8 mouse cellular contexts compared by ENCODE assay signal in genomic region chr4:62470598-62471051, GRCm38 (mm10). TPM values are rescaled to one million over a fixed set of nuclear protein-coding genes. Genes with fewer than 3 reads are reported as not detected.
DNase-seq lines count a peak whose midpoint lies in the region; ATAC-seq and TF ChIP-seq lines count a peak whose summit lies in the region.

Gene Wdr31 (minus strand): TSS chr4:62470896.

- DNase-seq in adipocyte (ENCODE audit: low spot score): peak; percentile 60
- peak; percentile 81 for DNase-seq in gastrocnemius, adult 2 months
- peak; percentile 89 for DNase-seq in hindbrain, postnatal 0 days (ENCODE audit: low spot score)
- peak; percentile 86 to 88 for DNase-seq in left cerebral cortex, adult 2 months (ENCODE audit: extremely low spot score in 1 of 2, low spot score in 2 of 2)
- peak; percentile 85 for DNase-seq in right cerebral cortex, adult 18-20 months
- peak; percentile 76 for DNase-seq in urinary bladder, postnatal 14 days (ENCODE audit: low spot score)

- H3K79me2 ChIP-seq in macrophage (ENCODE audit: inconsistent target): no peaks in the 10 kb centered on the region

- under 1% methylated on average over 30 of the region's 30 CpGs for WGBS in hindbrain, postnatal 0 days
- 2% methylated on average over 29 of the region's 30 CpGs for WGBS in macrophage (ENCODE audit: missing documents)

- intact Hi-C loops in gastrocnemius, adult 2 months (cut with DNase I): no loop called here
- intact Hi-C loops in left cerebral cortex, adult 2 months (cut with DNase I): no loop called here

- H3K36me3 ChIP-seq in hindbrain, postnatal 0 days (ENCODE audit: insufficient read depth, low read length): no peaks in the 10 kb centered on the region
- H3K36me3 ChIP-seq in macrophage (ENCODE audit: inconsistent target): no peaks in the 10 kb centered on the region

- H3K9ac ChIP-seq in hindbrain, postnatal 0 days (replicated peaks; ENCODE audit: low read length): peak within 1 kb of the TSS; percentile 49

- no peaks in the 10 kb centered on the region for H3K9me3 ChIP-seq in hindbrain, postnatal 0 days (ENCODE audit: low read length)

- no peaks in the 10 kb centered on the region for H3K27me3 ChIP-seq in hindbrain, postnatal 0 days (ENCODE audit: insufficient read depth, low read length)

- TF ChIP-seq CTCF in gastrocnemius, adult 2 months (IDR thresholded peaks at IDR 0.05): no peak
- no peak for TF ChIP-seq CTCF in hindbrain, postnatal 0 days (IDR thresholded peaks at IDR 0.05; ENCODE audit: low read depth)
- no peak for TF ChIP-seq CTCF in left cerebral cortex, adult 2 months (IDR thresholded peaks at IDR 0.05)

- H3K27ac ChIP-seq in gastrocnemius, adult 2 months: peak within 1 kb of the TSS; percentile 68
- H3K27ac ChIP-seq in hindbrain, postnatal 0 days: peak within 1 kb of the TSS; percentile 59
- H3K27ac ChIP-seq in left cerebral cortex, adult 2 months: peak within 1 kb of the TSS; percentile 69
- H3K27ac ChIP-seq in macrophage: no peak within 1 kb of the TSS

- peak; percentile 99 for ATAC-seq in common myeloid progenitor, adult 5-6 weeks (replicated peaks; ENCODE audit: low read depth, poor library complexity, severe bottlenecking)
- ATAC-seq in hindbrain, postnatal 0 days: peak; percentile 97

- peak within 1 kb of the TSS; percentile 85 for H3K4me3 ChIP-seq in gastrocnemius, adult 2 months
- H3K4me3 ChIP-seq in hindbrain, postnatal 0 days (ENCODE audit: low read length): peak within 1 kb of the TSS; percentile 55
- peak within 1 kb of the TSS; percentile 77 for H3K4me3 ChIP-seq in left cerebral cortex, adult 2 months
- H3K4me3 ChIP-seq in macrophage (ENCODE audit: inconsistent target): peak within 1 kb of the TSS; percentile 22

- H3K4me2 ChIP-seq in hindbrain, postnatal 0 days (ENCODE audit: low read depth, low read length): peak within 1 kb of the TSS; percentile 71

- no peaks in the 10 kb centered on the region for H3K4me1 ChIP-seq in hindbrain, postnatal 0 days (ENCODE audit: insufficient read depth, low read length)

RNA-seq across cellular contexts. Expression of gene Wdr31, which starts in this region (rescaled TPM):
- 0.39 and 0.82 TPM in 2 replicates for total RNA-seq in common myeloid progenitor, adult 5-6 weeks (2017)
- total RNA-seq in gastrocnemius, adult 2 months (2021): under 1 TPM; 0.26 to 0.28 TPM
- total RNA-seq in hindbrain, postnatal 0 days (2014; rRNA removed): 3.5 and 4.3 TPM in 2 replicates
- 16.4 and 17.6 TPM in 2 replicates for polyA plus RNA-seq in hindbrain, postnatal 0 days (2015; fragmentation: Nextera tagmentation; extraction: Ambion mirVana)
- total RNA-seq in left cerebral cortex, adult 2 months (2021): 1 to 10 TPM; 6.9 to 8.8 TPM
- total RNA-seq in macrophage (2018; cell fraction: chromatin; rRNA removed): 1 to 10 TPM in 6 of 26 experiments, under 1 TPM in 5, not detected in 15; 0.33 to 2.1 (median 1.0) TPM
- total RNA-seq in macrophage (2018; cell fraction: cytosol; rRNA removed): under 1 TPM in 19 of 26 experiments, not detected in 7; 0.05 to 0.37 (median 0.15) TPM
- total RNA-seq in macrophage (2018; cell fraction: nucleus; rRNA removed): 1 to 10 TPM in 1 of 26 experiments, under 1 TPM in 5, not detected in 20; 0.22 to 1.1 (median 0.40) TPM
- 0.09 TPM in 1 of 3 replicates, not detected in the others for polyA plus RNA-seq in macrophage (2018)

Comparison
In these comparisons a context has a peak if more than half of its experiments do, and no peak if none do; other contexts are left out.
1. RNA of gene Wdr31 (polyA plus RNA-seq): 16.4 to 17.6 TPM in hindbrain, postnatal 0 days; 0.09 TPM in macrophage; every median in the first group is over 10 times any median in the second.
2. Peak in ATAC-seq in common myeloid progenitor, adult 5-6 weeks; RNA of the gene not detected or under 1 TPM.
3. Peak in DNase-seq, H3K4me3 ChIP-seq and H3K27ac ChIP-seq in gastrocnemius, adult 2 months; RNA of the gene not detected or under 1 TPM.
4. H3K4me3 ChIP-seq: peak in every context shown above with its lines; median percentile 85 in gastrocnemius, adult 2 months; 77 in left cerebral cortex, adult 2 months; 55 in hindbrain, postnatal 0 days; 22 in macrophage.
5. Peak in every context shown above with its lines, with median percentiles within 50 percentile points of each other: DNase-seq.